Mouse (Mus musculus) lung, postnatal 0 days (tissue): ENCODE measurements around the gene Apba3.

Experiments used
- CTCF ChIP-seq: IDR thresholded peaks from 2 replicates; pipeline ENCODE4 v1.5.1; 2016; ENCODE audit warnings: antibody characterized with exemption, mild to moderate bottlenecking
- EP300 ChIP-seq: IDR thresholded peaks from 2 replicates; pipeline ENCODE4 v1.6.1; 2016; ENCODE audit warnings: antibody characterized with exemption, mild to moderate bottlenecking, control low read depth

DNA sequence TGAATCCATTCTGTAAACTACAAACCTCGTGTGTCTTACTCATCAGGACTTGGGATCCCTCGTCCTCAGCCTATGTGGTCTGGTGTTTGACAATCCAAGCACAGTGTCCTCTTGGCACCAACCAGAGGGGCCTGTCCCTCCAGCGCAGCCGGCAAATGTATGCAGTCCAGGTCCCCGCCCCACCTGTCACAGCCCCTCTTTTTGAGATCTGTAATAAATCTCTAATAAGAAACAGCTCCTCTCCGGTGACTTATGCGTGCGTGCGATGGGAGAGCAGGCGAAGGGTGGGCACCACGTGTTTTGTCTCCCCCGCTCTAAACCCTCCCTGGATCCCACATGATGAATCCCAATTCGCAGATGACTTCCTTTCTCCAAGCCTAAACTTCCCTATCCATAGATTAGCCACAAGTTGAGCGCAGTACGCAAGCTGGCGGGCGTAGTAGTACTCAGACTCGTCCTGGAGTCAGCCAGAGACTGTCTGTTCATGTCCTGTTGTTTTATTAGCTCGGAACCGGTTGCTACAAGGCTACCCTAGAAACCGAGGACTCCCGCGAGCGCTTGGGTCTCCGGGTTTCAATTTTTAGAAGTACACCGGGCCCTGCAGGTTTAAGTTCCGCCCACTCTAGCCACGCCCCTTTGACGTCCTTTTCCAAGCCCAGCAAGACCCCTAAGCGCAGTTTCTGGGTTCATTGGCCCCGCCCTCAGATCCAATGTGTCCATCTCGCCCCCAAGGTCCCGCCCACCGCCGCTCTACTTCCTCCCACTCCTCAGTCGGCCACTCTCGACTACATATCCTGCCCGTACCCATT lies 53.2 kb downstream of the Apba3 start:
- TF ChIP-seq EP300, result peak; percentile 25; the same call in 1 of the 2 replicates
- TF ChIP-seq CTCF, result no peak
